Mouse (Mus musculus) cerebellum, adult 9-10 months (tissue): ENCODE data around the gene Rptor.
A peak's percentile ranks its signal among the peaks of the same experiment; 100 is the strongest.

ENCODE experiments used
- DNase-seq: peaks from one replicate; pipeline ENCODE4 v3.0.0; 2022

The Rptor gene

DNA sequence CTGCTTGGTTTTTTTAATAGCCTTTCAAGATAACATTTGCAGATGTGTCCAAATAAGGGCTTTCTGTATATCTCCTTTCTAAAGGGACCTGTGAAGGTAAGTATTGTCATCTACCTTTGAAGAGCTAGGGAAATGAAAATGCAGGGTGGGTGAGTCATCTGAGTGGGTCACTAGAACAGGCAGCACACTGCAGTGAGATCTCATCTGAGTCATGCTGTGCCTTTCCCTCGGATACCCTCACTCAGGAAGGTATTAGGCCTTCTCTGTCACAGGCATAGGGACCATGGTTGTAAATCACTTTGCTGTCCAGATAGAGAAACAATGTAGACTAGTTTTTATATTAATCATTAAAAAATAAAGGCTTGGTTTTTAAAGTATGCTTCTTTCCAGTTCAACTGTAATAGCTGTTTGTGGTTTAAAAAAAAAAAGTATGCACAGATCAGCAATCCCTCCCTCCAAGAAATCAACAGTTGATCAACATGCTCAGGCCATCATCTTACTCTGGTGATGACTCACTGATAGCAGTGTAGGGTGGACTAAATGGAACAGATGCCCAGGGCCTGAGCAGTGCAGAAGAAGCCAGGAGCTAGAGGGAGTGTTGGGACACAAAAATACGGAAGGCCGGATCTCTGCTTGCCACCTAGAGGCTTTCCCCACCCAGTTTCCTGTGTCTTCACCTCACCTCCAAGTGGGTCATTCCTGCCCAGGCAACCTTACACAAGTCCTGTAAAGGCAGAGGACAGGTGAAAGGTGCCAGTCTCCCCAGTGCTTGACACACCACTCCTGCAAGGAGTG is 186.4 kb downstream of the Rptor start:
- DNase-seq = no peak

DNA sequence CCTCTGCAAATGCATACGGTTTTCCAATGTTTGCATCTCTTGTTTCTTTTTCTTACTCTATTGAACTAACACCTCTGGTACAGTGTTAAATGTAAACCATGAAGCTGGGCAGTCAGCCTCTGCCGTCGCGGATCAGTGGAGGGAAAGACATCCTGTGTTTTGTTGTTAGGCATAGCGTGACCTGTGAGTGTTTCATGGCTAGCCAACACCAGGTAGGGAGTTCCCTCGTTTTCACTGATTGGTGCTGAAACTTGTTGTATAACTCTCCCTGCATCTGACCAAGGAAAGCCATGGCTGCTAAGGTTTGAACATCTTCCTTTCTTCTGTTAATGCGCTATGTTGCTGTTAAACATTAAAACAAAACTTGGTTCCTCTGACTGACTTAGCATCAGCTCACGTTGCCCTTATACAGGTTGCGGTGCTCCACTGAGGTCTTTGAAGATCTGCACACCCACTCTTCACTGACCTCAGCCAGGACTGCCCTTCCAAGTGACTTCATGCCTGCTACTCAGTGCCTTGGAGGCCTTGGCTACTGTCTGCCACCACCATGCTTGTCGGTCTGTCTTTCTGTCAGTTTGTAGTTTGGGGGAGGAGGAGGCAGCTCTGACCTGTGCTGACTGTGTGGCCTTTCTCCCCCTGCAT is 189.3 kb downstream of the Rptor start:
- DNase-seq = no peak

DNA sequence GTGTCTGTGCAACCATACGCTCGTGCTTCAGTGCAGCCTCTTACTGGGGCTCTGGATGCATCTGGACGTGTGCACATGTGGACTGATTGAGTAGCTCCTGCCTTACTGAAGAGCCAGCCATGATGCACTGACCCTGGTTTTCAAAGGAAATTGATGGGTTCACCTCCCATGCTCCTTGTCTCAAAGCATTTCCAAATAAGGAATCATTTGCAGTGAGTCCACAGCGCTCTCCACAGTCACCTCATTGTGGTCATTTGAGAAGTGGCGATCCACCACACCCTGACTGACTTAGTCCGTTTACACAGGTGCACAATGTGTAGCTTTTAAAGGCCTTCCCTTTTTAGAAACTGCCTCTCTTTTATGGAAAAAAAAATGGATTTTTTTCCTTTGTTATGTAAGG is 190.7 kb downstream of the Rptor start:
- DNase-seq = no peak

DNA sequence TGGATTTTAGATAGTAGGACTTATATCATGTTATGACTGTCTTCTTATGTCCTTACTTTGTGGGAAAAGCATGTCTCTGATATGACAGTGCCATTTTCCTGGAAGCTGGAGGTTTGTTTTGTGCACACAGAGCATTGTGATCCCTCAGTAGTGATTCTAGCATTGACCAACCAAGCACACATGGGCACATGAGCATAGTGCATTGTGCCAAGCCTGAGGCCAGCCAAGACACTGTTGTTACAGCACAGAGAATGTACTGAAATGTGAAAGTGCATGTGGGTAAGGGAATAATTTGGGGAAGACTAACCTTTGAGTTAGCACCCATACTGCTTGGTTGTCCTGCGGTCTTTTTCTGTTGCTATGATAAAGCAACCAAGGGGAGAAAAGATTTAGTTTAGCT is 191.3 kb downstream of the Rptor start:
- DNase-seq = no peak

DNA sequence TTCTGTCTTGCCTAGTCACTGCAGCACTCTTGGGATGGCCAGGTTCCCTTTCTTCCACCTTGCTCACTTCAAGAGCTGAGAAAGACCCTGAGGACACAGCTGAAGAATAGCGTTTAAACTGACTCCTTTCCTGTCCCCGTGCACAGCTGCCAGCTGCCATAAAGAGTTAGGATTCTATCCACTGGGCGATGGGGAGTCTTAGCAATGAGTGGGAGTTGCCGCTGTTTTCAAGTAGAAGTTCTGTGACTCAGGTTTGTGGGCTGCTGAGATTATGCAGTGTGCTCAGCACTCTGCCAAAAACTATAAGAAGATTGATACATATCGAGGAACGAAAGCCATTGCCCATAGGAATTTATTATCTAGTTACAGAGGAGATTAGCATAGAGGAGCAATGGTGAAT is 192.0 kb downstream of the Rptor start:
- DNase-seq = no peak

DNA sequence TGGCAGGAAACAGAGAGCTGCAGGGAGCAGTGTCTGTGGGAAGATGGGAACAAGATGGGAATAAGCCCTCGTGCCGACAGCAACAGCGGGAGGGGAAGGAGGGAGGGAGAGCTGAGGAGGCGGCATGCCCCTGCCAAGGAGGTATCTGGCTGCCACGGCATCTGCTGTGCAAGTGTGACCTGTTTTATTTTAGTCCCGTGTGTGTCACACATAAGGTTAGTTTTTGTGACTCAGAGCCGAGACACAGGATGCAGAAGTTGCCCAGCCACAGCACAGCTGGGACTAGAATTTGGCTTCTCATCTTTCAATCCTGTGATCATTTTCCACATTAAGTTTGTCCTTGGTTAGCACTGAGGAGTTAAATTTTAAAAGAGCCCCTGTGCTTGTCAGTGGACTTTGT is 193.7 kb downstream of the Rptor start:
- peak; percentile 78 for DNase-seq

DNA sequence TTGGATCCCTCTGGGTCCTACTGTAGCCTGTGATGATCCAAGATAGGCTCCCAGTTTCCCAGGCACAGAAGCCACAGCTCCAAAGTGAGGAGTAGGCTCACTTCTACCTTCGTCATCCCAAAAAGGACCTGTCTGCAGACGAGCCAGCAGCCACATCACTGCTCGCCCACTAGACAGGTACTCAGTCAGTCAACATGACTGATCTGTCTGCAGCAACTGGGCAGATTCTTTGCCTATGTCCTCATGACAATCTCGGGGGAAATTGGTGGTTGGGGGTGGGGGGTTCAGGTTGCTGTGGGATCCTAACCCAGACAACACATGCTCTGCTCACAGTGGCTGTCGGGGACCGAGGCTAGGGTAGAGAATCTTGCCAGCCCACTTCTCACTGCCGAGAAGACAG is 194.1 kb downstream of the Rptor start:
- DNase-seq = no peak

DNA sequence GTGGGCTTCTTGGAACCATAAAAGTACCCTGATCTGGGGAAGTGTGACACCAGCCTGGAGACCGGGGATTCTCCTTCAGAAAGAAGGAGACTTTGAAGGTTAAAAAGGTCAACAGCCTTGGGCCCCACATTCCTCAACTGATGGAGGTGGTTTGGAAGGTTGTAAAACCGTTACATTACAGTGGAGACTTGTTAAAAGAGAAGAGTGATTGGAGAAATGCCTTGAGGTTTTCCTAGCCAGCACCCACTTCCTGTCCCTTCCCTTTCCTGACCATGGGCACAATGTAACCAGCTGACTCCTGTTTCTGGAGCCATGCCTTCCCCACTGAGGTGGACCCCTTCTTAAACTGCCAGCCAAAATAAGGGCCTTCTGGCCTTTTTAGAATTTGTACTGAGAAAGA is 196.8 kb downstream of the Rptor start:
- no peak for DNase-seq

DNA sequence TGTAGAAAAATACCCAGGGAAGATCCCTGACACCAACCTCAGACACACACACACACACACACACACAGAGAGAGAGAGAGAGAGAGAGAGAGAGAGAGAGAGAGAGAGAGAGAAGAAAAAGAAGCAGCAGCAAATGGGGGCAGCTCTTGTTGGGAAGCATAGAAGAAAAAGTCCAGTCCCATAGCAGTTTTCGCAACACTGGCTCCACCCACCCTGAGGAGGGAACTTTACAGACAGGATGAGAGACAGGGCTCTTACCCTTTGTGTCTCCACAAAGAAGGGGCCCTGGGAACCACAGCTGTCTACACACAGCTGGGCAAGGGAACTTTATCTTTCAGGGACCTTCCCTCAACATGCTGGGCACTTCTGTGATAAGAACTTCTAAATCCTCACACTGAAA is 199.2 kb downstream of the Rptor start:
- no peak for DNase-seq

DNA sequence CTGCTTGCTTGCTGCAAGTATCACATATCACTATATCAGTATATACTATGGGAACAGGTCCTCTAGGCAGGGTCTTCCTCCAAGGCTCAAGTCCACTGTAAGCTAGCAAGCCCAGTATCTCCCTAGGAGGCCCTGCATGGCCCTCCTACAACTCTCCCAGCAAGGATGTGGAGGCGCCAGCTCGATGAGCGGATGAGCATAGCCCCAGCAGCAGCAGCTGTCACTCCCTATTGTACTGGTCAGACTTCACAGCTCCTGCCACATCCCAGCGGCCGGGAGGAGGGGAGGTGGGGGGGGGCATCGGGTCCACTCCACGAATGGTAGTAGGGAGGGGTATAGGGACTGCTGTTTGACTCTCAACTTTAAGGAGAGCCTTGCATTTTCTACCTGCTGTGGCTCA is 200.2 kb downstream of the Rptor start:
- no peak for DNase-seq

DNA sequence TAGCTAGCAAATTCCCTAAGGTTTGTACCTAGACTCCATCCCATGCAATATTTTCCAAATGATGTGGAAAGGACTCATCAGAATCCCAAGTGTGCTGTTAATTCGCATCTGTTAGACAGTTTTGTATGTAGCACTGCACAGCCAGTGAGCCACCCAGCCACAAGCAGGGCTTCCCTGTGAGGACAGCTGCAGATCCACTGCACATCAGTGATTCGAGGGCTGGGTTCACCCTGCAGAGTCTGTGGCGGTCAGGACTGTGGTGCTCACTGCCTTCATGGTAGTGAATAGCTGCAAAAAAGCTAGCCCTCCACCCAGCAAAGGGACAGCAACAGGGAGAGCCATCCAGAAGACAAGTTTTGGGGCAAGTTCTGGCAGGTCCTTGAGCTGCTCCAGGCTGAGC is 201.7 kb downstream of the Rptor start:
- no peak for DNase-seq

DNA sequence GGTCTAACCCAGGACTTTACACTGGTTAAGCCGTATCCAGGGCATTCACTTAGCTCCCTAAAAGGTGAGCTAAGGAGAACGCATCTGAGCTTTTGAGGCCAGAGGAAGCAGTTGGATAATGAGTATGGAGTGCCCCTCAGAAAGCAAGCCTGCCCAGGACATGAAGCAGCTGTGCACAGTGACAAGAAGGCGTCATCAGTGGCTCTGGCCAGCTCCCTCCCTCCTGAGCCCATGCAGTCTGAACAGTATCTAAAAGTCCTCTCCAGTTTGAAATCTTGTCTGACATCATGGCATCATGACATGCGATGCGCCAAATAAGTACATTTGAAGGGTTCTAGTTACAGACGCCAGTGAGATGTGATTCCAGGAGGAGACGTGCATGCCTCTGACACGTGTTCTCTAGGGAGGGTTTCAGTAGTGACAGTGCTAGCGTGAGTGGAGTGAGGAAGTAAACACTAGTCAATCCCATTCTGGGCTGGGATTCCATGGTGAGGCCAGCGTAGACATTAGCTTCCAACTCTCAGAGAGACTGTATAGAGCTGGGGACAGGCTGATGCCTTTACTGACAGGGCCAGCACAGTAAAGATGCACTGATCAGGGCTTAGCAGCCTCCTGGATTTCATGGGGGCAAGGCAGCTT is 202.5 kb downstream of the Rptor start:
- DNase-seq = no peak

DNA sequence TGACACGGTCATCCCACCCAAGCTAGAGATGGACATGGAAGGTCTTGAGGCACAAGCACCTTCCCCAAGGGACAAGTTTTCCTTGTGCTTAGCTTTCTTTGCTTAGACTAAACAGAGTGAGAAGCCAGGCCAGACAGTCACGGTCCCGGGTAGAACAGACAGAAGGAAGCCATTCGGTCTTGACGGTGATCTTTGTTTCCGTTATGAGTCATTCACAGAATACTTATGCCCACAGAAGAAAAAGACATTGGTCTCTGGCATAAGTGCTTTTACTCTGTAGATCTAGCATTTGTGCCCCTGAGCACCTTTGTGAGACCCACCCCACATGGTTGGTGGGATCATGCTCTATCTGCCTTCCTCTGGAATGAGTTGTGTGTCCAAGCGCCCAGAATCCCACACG is 203.8 kb downstream of the Rptor start:
- no peak for DNase-seq

DNA sequence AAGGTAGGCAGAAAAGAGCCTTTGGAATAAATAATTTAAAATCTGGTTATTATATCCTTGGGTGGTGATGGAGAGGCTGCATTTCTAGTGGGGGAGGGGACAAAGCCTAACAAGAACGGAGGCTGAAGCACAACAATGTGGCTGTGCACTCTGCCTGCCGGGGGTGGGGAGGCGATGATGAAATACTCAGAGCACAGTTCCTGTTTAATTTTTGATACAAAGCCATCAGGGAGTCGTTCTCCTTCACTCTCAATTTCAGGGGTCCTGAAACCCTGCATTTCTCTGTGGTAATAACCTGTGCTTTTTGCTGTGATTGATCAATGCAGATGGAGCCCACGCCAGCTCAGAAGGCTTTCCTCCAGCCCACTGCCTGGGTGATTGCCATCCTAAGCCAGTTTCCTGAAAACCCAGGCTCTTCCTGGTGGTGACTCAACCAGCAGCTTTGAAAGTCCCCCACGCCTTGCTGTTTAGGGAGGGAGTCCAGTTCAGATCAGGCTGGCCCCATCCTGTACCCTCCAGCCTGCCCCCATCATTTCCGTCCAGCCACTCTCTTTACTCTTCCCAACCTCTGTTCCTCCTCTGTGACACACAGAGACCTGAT is 204.8 kb downstream of the Rptor start:
- DNase-seq = no peak

DNA sequence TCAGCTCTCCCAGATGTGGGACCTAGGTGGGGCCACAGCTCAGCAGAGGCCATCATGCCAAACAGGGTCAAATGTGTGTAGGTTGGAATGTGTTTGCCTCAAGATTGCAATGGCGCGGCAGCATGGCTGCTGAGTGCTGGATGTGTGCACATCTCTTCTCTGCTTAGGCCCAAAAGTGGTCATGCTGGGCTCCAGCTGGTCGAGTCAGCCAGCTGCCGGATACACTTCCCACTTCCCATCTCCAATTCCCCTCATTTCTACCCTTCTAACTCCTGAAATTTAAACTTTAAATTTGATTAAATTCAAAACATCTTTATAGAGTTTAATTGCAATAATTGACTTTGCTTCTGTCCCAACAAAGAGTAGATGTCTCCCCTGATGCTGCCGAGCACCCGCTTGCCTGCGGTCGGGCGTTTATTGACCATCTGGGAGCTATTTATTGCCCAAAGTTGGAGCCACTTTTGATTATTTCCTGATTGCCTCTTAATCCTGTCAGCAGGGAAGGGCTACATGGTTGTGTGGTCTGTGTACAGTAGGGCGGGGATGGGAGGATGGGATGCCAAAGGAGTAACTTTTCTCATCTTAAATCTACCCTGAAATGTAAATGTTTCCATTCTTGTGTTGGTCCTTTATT is 206.1 kb downstream of the Rptor start:
- DNase-seq = no peak

DNA sequence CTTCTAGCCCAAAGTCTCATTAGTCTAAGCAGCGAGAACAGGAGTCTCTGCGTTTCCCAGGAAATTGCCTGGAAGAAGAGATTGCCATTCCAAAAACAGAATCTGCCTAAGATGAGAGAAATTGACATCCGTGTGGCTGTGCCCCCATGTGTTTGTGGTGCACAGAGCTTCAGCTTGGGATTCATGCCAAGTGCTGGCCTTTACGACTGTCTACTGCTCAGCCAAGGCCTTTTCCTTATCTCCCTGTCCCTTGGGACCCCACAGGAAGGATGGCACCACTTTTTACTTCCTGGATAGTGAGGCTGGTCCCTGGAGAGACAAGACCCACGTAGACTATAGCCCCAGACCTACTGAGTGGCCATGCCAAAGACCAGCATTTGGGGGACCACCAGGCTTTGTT is 206.6 kb downstream of the Rptor start:
- peak; percentile 51 for DNase-seq

DNA sequence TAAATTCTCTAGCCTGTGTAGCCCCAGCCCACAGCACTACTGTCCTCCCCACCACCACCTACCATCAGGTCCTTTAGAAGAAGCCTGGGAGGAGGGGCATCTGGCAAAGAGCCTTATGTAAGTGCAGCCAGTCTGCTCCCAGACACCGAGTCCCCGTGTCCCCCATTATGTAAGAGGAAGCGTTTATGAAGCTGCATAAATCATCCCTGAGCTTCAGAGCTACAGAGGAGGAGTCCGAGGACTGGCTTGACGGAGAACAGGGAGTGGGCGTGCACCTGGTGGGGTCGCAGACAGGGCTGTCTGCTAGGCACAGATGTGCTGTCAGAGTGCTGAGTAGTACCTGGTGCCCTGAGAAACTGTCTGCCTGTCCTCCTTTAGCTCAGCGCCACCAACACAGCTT is 208.3 kb downstream of the Rptor start:
- no peak for DNase-seq

DNA sequence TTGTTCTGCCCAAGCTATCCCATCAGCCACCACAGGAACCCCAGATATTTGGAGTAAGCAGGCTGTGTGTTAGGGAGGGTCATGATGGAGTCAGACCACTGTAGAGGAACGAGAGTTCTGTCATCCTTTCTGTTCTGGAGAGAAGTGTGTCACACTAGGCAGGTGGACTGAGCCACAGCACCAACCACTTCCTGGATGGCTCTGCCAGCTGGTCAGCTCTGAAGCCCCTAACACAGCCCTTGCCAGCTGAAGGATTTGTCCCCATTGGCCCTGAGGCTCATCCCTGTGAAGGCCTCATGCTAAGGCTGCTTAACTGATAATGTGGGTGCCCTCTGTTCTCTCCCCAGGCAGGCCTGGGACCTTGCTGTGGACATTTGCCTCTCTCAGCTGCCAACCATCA is 208.9 kb downstream of the Rptor start:
- DNase-seq = no peak

DNA sequence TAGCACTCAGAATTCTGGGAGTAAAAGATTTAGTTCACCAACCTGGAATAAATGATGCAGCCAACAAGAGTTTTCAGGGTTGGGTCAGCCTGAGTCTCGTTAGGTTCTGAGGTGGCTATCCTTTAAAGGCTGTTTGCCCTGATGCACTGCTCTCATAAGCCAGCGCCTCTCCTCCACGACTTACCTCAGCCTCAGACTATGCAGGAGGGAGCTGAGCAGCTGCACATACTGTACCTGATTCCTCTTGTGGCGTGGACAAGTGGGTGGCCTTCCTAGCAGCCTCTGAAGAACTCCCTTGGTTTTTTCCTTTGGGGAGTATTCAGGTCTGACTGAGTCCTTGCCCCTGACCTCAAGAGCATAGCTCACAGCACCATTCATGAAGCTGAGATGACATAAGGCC is 209.4 kb downstream of the Rptor start:
- DNase-seq = no peak

DNA sequence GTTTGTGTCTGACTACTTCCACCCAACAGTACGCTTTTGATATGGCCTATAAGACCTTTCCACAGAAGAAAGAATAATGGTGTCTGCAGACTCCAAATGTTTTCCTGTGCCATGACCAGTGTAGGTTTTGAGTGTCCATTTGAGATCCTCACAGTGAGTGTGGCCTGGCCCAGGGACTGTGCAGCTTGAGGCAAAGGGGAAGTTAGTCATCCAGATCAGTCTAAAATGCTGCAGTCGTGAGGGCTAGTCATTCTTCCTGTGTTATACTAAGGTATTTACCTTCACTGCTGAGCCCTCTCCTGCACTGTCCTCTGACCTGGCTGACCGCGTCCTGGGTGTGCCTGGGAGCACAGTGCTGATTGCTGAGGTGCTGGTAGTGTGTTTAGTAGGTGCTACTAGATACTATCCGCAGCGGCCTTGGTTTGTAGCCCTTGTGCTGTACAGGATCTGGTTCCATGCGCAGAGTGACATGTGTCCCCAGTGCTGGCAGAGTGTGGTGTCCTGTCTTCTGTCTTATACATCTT is 211.4 kb downstream of the Rptor start:
- DNase-seq = no peak

DNA sequence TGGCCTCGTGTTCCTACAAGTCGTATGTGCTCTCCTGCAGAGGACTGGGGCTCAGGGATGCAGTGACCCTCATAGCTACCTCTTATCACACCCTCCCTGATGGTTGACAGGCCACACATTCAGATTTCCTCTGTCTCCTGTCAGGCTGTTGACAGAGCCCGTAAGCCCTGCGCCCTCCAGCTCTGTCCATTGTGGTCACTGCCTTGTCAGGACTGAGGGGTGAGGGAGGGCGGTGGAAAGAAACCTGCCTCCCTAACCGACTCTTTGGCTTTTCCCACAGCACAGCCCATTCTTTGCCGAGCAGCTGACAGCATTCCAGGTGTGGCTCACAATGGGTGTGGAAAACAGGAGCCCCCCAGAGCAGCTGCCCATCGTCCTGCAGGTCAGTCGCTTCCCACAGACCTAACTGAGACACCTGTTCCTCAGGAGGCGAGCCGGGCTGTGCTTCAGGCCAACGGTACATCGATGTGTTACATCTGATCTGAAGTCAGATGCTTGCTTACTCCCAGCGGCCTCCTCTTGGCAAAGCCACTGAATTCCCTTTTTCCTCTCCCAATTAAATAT is 214.2 kb downstream of the Rptor start:
- no peak for DNase-seq

DNA sequence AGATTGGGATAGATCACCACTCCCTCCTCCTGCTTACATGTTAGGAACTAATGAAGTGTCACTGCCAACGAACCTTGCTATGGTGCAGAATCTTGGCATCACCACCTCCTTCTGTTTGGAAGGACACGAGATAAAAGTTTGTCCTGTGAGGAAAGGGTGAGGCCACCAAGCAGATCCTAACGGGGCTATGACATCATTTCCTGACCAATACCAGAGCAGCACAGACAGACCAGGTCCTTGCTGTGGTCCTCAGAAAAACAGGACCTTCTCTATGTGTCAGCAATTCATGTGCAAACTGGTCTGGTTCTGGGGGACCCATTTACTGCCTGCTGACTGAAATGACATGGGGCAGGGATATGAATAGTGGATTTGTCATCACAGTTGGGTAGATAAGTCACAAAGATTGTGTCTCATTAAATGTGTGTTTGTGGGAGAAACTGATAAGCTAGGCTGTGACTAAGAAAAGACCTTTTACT is 214.7 kb downstream of the Rptor start:
- DNase-seq = no peak

DNA sequence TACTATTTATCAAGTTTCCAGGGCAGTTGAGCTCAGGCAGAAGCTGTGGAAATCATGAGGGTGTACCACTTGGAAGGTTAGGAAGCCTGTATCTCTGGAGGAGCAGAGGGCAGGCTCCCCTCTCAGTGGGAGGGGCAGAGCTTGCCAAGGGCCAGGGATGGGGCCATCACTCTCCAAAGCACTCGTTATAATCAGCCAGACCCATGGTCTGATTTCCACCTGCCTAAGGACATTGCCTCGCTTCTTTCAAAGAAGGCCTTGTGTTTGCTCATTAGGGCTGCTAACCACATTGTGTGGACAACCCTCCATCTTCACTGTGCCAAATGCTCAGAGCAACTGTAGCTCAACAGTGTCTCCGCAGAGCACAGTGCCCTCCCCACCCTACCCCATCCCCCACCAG is 215.2 kb downstream of the Rptor start:
- DNase-seq = peak; percentile 56
